Mouse (Mus musculus): Measurements from ENCODE around the gene Ikzf2. TPM values are rescaled to one million over a fixed set of nuclear protein-coding genes. Genes with fewer than 3 reads are reported as not detected.

Gene Ikzf2
- total RNA-seq, 2 experiments from 2014 or later, result 5.5 to 6.9 TPM

DNA sequence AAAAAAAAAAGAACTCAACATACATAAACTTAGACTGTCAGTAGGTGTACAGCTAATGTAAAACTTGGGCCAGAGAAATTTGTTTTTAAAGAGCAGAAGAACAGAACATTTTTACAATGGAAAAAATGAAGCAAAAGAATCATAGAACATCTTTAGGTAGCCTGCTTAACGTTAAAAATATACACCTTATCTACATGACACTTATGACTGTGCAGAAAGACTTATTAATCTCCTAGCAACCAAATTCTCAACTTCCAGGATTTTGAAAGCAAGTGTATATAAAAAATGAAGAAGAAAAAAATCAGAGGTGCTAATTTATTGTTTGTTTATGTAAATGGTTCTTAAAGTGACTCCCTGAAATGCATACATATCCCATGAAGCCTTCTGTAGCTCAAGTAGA lies 86.1 kb downstream of the Ikzf2 start:
- DNase-seq (ENCODE audit: extremely low spot score in 1 of 2, low spot score in 1 of 2), result no peak

DNA sequence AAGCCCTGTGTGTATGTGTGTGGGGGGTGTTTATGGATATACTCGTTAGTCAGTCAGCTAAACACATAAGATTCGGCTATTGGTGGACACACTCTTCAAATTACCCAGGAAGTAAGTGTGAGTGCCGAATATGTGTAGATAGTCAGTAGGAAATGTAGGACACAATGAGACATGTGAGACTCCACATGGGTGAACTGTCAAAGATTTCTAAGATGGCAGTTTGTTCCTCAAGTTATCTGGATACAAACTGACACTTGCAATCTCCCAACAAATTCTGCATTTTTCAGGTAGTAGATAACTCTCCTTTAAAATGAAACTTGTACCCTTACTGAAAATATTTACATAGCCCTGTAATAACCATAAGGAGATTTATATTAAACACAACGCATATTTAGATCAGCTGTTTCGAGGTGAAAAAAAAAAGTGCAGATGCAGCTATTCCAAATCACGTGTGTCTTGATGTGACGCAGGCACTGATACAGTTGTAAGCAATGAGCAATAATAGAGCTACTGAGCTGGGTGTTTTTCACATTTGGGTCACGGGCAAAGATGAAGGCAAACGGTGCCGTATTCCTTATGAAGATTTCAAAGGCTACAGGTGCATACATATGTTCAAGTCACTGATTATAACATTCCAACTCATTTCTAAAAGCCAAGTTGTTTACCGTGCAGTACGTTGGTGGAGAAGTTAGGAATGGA lies 87.8 kb downstream of the Ikzf2 start:
- DNase-seq (ENCODE audit: extremely low spot score in 1 of 2, low spot score in 1 of 2), result no peak

DNA sequence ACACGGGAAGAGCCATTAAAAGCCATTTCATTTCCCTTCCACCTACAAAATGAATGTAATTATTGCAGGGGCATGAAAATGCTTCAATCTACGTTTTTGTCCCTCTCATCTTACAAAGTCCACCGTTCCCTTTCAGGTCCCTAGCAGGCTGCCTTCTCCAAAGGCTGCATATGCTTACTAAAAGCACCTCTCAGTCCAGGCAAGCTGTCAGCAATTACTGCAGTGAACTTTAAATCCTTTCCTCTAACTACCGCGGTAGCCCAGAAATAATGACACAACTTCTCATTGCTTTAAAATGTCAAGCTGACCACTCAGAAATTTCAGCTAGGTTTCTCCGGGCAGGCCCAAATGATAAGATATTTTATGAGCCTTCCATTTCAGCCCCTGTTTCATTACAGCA lies 95.2 kb downstream of the Ikzf2 start:
- no peak for DNase-seq (ENCODE audit: extremely low spot score in 1 of 2, low spot score in 1 of 2)

DNA sequence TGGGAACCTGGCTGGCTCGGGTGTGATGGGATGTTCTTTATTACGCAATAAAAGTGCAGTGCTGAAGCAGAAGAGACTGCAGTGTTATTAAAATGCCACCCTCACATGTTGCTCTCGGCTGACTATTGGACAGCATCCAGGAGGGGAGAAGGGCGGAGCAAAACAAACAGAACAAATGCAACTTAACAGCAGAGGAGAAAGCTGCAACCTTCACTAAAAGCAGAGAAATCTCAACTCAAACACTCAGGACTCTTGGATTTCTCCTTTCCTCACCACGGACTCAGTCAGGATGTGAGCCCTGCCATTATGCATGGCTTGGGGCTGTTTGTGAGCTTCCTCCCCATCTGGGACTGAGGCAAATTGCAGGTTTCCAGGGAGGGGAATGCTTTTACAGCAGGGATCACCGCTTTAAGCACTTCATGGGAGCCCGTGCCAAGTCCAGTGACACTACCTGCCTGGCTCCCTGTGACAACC lies 95.7 kb downstream of the Ikzf2 start:
- DNase-seq (ENCODE audit: extremely low spot score in 1 of 2, low spot score in 1 of 2), result peak in 1 of 2 experiments; percentile 18

DNA sequence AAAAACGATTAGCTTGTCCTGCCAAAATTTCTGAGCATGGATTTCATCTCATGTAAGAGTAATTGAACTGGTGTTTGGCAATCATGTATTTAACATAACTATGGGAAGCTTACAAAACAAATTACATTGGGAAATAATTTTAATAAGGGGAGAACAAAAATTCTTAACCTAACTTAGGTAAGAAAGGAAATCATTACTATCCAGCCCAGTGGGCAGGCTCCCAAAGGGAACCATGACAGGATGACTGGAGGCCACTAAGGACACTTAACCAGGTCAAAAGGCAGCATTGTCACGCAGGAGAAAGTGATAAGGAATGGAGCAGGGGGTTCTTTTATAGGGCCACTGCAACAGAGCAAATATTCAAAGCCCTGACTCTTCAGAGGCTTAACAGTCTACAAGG lies 101.5 kb downstream of the Ikzf2 start:
- DNase-seq (ENCODE audit: extremely low spot score in 1 of 2, low spot score in 1 of 2), result no peak

DNA sequence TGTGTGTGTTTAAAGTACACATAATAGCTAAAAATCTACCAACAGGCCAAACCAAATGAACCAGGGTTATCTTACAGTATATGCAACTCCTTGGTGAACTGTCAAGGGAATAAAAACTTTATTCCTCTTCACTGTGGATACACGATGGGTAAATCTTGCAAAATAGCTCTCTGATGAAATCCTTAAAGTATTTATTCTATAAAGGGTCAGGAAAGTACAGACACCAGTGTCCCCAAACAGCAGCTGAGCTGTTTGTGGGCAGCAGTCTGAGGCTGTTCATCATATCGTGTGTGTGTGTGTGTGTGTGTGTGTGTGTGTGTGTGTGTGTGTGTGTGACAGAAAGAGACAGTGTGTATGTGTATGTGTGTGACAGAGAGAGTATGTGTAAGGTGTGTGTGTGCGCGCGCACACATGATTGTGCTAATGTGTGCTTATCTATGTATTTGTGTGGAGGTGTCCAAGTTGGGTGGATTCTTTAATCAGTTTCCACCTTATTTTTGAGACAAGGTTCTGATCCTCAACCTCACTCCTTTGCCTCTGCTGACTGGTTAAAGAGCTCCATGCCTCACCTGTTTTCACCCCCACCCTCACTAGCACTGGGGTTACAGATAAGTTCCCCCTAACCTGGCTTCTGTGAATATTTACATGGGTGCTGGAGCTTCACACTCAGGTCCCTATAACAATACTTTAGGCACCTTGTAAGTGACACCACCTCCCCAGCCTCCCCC lies 102.9 kb downstream of the Ikzf2 start:
- DNase-seq (ENCODE audit: extremely low spot score in 1 of 2, low spot score in 1 of 2), result no peak

DNA sequence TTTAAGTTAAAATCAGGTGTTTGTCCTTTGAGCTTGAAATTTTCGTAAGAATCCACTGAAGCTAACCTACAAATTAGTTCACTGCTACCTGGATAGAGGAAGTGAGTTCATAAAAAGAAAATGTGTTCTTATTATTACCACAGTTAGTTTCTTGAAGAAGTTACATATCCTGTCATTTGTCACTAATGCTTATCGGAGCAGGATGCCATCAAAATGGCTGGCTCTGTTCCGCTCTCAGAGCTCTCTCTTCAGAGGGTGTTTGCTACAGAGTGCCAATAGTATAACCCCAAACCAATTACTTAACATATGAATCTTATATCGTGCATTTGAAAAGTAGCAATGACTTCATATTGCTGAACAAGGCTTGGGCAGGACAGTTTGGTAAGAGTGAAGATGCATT lies 108.1 kb downstream of the Ikzf2 start:
- DNase-seq (ENCODE audit: extremely low spot score in 1 of 2, low spot score in 1 of 2), result no peak

DNA sequence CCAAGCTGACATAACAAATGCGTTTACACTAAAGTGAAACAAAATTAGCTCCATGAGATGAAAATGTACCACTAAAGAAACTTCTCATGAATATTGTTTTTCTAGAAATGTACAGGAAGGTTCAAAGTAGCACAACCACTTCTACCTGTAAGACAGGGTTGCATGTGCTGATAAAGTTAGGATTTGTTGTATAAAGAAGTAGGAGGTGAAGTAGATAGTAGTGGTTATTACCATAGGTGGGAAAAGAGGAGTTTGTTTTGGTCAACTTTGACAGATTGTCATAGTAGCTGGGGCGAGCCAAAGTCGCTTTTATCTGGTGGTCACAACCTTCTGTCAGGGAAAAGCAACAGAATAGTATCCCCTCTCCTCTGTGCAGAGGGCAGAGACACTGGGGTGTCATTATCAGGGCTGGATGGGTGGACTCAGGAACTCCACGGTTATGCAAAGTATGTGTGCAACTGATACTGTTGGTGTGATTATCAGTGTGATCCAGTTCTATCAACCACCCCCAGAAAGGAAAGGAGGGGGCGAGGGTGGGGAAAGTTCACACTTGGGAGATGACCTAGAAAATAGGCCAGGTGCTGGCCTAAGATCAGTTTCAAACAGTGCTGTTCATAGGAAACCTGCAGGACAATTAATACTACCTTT lies 127.5 kb downstream of the Ikzf2 start:
- no peak for DNase-seq (ENCODE audit: extremely low spot score in 1 of 2, low spot score in 1 of 2)

DNA sequence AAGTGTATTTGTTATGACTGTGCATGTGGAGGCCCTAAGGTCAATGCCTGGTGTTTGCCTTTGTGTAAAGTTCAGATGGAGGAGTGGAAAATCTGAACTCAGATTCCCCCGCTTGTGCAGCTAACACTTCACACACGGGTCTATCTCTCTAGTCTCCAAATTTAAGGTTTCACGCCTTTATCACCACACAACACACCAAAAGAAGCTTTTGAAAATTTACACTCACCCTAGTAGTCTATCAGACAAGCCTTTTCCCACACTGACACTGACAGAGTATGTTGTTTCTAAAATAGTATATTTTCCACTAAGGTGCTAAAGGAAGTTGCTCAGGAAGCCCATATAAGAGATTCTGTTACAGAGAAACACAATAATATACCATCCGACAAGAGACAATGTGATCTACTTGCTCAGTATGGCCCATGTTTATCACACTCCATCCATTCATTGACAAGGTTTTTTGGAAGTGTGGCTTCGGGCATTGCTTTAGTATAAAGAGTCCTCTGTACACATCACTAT lies 131.4 kb downstream of the Ikzf2 start:
- DNase-seq (ENCODE audit: extremely low spot score in 1 of 2, low spot score in 1 of 2), result no peak

DNA sequence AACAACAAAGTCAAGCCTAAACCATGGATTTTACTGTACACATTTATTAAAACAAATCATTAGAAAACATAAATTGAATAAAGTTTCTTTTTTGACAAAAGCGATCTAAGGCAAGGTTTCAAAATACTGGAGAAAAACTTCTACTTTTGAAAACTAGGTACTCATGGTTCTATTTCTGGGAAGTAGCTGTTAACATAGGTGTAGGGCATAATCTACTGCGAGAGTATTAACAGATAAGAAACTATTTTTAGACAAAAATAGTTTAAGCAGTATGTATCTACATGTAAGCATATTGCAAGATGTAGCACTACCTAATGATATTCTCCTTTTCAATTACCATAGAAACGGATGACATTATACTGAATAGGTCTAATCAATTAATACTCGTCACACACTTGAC lies 137.1 kb downstream of the Ikzf2 start:
- DNase-seq (ENCODE audit: extremely low spot score in 1 of 2, low spot score in 1 of 2), result no peak

DNA sequence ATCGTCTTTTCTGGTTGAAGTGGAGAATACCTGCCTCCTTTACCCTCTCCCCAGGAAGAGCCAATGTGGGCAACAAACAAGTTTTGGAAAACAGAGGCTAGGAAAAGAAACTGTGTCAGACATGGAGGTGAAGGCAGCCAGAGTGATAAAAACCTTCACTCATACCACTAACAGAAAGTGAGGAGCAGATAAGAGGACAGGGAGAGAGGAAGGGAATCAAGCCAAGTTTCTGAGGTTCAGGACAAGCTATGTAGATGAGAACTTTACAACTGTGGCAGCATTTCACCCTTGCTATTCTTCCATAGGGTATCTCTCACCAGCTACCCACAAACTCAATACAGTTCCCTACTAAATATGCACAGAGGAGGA lies 141.2 kb downstream of the Ikzf2 start:
- DNase-seq (ENCODE audit: extremely low spot score in 1 of 2, low spot score in 1 of 2), result no peak

DNA sequence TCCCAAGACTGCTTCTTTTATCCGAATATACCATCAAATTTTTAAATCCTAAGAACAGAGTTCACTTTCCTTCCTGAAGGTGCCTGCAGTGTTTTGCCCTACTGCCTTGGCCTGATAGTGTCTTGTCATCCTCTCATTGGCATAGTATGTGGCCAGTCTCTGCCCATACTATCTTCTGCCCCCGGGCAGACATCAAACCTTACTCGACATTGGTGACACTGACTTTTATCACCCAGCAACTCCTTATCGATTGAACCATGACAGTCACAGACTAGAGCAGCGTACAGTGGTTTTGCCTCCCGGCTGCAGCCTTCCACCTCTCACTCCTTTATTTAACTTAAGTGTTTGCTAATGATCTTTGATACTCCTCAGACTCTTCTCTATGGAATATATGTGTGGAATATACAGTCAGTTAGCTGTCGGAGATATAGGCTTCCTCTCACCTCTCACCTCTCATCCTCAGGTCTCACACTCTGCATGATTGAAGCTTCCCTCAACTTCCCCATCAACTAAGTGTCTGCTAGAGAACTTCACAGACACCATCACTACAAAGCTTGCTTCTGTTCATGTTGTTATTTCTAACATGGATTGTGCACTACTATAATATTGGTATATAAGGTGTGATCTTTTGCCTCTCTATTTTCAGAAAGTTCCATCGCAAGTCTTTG lies 141.7 kb downstream of the Ikzf2 start:
- DNase-seq (ENCODE audit: extremely low spot score in 1 of 2, low spot score in 1 of 2), result no peak

DNA sequence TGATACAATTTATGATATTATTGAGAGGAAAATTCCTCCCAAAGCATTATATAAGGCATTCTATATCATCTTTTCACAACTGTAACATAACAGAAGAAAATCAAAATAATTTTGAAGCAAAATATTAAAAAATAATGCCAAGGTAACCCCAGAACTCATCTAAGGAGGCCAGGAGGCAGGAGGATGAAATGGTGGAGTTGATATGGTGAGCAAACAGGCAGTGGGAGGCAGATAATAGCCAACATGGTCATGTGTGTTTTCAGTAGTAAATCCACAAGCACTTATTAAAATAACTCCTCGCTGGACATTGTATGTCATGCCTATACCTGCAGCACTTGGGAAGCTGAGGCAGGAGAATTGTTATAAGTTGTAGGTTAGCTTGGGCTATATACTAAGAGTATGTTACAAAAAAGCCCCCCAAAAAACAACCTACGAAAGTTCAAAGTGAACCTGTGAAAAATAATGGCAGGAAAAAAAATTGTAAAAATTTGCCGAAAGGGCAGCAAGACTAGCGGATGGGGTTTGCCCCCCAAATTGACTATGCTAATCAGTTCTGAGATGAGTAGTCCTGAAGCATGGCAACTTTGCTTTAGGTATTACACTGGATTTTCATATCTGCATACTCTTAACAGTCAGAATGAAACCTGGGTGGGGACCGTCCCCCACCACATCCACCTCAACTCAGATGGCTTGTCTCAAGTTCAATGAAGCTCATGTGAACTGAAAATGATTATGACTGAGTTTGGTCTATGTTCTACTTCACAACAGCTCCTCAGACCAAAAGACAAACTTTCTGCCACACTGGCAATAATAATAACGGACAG lies 143.1 kb downstream of the Ikzf2 start:
- DNase-seq (ENCODE audit: extremely low spot score in 1 of 2, low spot score in 1 of 2), result no peak

DNA sequence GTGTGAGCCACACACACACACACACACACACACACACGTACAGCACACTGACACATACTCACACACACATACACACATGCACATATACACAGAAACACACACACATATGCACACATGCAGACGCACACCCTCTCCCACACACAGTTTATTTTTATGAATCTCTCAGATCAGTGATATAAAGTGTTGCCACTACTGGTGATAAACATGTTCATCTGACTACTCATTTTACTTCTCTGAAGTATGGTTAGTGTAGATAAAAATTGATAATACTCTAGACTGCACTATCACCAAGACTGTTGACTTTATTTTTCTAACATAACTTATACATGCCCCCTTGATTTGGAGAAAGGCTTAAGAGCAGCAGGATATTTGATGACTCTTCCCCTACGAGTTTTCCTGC lies 144.5 kb downstream of the Ikzf2 start:
- DNase-seq (ENCODE audit: extremely low spot score in 1 of 2, low spot score in 1 of 2), result no peak

DNA sequence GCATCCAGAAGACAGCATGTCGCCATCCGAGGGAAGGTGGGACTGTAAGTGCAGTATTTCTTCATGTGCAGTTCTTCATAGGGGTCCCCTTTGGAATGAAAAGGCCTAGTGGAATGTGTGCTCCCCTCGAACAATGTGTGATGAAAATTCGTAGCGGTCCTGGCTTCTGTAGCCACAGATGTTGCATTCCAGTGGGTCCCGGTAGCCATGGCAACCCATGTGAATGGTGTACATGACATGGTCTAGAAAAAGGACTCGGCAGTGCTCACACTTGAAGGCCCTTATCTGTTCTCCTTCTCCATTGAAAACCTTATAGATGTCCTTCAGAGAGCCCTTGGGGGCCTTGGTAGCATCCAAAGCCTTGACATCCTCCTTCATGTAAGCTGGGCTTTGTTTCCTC lies 148.4 kb downstream of the Ikzf2 start:
- no peak for DNase-seq (ENCODE audit: extremely low spot score in 1 of 2, low spot score in 1 of 2)

DNA sequence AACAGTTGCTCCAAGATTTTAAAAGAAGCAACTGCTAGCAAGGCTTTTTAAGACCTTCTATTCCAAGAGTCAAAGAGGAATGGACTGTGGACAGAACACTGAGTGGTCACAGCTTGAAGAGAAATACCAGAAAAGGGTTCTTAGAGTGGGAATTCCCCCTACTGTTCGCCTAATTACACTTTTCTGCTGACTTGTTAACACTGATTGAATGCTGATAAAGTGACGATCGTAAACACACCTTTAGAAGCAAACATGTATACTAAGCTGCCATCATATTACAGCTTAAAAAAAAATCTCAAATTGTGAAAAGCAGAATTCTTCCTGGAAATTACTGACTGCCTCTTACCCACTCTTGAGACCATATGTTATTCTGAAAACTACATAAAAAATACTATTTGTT lies 149.4 kb downstream of the Ikzf2 start:
- DNase-seq (ENCODE audit: extremely low spot score in 1 of 2, low spot score in 1 of 2), result no peak

DNA sequence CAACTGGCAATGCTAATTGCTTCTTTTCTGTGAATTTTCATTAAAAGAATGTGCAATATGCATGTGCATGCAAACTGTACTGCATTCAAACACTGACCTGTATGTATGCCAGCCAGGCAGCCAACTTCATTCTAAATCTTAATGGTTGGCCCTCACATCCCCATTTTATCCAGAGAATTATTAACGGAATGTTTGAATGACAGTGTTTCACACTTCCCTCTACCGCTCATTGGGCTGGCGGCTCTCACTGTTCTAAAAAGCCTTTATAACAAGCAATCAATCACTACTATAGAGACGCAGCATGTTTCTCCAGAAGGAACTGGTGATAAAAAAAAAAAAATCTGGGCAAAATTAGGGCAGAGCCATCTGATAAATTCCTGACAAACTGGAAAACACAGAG lies 151.5 kb downstream of the Ikzf2 start:
- no peak for DNase-seq (ENCODE audit: extremely low spot score in 1 of 2, low spot score in 1 of 2)

DNA sequence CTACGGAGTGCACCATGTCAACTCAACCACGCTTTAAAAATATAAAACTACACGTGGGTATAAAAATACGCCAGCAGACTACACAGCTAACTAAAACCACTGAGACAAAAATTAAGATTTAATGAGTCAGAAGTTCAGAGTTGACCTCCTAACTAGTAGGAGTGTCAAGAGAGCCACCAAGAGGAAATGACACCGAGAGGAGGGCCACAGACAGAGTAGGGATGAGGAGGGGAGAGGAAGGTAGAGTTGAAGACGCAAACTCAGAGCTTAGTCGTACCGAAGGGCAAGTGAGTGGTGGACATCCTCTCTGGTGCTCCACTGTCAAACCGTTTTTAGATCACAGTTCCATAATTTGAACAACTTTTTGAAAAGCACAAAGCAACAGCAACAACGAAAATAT lies 154.0 kb downstream of the Ikzf2 start:
- DNase-seq (ENCODE audit: extremely low spot score in 1 of 2, low spot score in 1 of 2), result no peak

DNA sequence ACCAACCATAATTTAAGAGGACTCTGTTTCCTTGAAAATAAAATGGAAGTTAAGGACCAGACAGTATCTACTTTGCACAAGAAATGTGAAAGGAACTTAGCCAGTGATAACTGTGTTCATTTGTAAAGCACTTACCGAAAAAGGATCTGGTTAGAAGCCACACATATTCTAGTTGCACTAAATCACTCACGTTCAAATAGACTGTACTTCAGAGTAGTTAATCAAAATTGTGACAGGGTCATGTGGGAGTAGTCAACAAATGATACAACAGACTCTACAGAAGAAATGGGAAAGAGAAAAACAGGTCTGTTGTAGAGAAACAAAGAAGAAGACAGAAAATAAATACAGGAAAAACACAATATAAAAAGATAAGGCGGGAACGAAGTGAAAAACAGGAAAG lies 158.3 kb downstream of the Ikzf2 start:
- DNase-seq (ENCODE audit: extremely low spot score in 1 of 2, low spot score in 1 of 2), result no peak

DNA sequence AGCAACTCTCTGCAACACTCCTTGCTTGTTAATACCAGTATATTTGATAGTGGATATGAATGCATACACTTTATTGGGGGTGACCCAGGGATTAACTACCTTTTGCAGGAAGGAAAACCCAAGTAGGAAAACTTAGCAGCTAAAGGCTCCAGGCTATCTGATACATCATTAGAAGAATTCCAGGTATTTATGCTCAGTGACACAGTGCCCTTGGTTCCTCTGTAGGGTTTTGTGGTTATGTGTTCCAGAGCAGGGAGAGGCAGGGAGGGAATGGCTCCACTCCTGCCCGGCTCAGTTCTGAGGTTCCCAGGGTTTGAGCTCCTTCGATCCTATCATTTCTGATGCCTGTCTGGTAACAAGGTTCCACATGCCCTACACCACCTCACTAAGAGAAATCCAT lies 165.4 kb downstream of the Ikzf2 start:
- DNase-seq (ENCODE audit: extremely low spot score in 1 of 2, low spot score in 1 of 2), result no peak

Data from layer of hippocampus, postnatal 25 days (tissue).